Comparison of ENCODE assay signal across 9 mouse cellular contexts in genomic region chr1:69138856-69139518, GRCm38 (mm10). TPM values are rescaled to one million over a fixed set of nuclear protein-coding genes. Genes with fewer than 3 reads are reported as not detected.
DNase-seq lines count a peak whose midpoint lies in the region; ATAC-seq and TF ChIP-seq lines count a peak whose summit lies in the region.
"Had no signal": no experiment of that assay in that cellular context is flagged by ENCODE, and none has a peak within 500 bp of the region (broad histone marks: within the 10 kb centered on the region; RNA-seq: fewer than 3 reads in every experiment).

No protein-coding gene starts in this region.

- no peak overlapping the region for H3K4me2 ChIP-seq in hindbrain, postnatal 0 days (ENCODE audit: low read depth, low read length)
- H3K4me2 ChIP-seq: neural tube, embryonic 13.5 days had no signal

- no peak overlapping the region for H3K9ac ChIP-seq in hindbrain, postnatal 0 days (replicated peaks; ENCODE audit: low read length)
- H3K9ac ChIP-seq: neural tube, embryonic 13.5 days had no signal

- peak; percentile 12 for DNase-seq in thymus, adult 2 months
- DNase-seq in thymus, postnatal 36 days, result no peak
- peak; percentile 18 for DNase-seq in adrenal gland, postnatal 25 days
- peak; percentile 59 for DNase-seq in embryo, embryonic 9.5 days (ENCODE audit: extremely low spot score)
- DNase-seq in hindbrain, postnatal 0 days (ENCODE audit: low spot score), result peak; percentile 93
- peak; percentile 50 for DNase-seq in limb, embryonic 10.5 days (ENCODE audit: low spot score)
- DNase-seq in retina, adult 2 months (ENCODE audit: low read depth, low spot score), result peak; percentile 30
- no peak for DNase-seq in spleen, adult 12 weeks (ENCODE audit: low spot score)

- no peak overlapping the region for H3K27ac ChIP-seq in thymus, adult 2 months (ENCODE audit: control insufficient read depth, insufficient read depth, low read length)
- no peak overlapping the region for H3K27ac ChIP-seq in hindbrain, postnatal 0 days
- H3K27ac ChIP-seq in limb, embryonic 10.5 days, result no peak overlapping the region
- H3K27ac ChIP-seq: neural tube, embryonic 13.5 days had no signal

- ATAC-seq in hindbrain, postnatal 0 days, result no peak

- no peaks in the 10 kb centered on the region for H3K4me1 ChIP-seq in thymus, adult 2 months (replicated peaks; ENCODE audit: control insufficient read depth, insufficient read depth, low read length)
- H3K4me1 ChIP-seq in hindbrain, postnatal 0 days (ENCODE audit: insufficient read depth, low read length), result no peaks in the 10 kb centered on the region
- H3K4me1 ChIP-seq in limb, embryonic 10.5 days, result no peaks in the 10 kb centered on the region
- H3K4me1 ChIP-seq: neural tube, embryonic 13.5 days had no signal

- 37% methylated on average over 4 of the region's 4 CpGs for WGBS in thymus, adult 2 months
- WGBS in hindbrain, postnatal 0 days, result 39% methylated on average over 4 of the region's 4 CpGs
- 44% methylated on average over 4 of the region's 4 CpGs for WGBS in limb, embryonic 10.5 days

- no peaks in the 10 kb centered on the region for H3K27me3 ChIP-seq in thymus, adult 2 months (ENCODE audit: control insufficient read depth, insufficient read depth, low read length)
- H3K27me3 ChIP-seq in hindbrain, postnatal 0 days (ENCODE audit: insufficient read depth, low read length), result no peaks in the 10 kb centered on the region
- H3K27me3 ChIP-seq in limb, embryonic 10.5 days (ENCODE audit: low read depth, poor library complexity, severe bottlenecking), result no peaks in the 10 kb centered on the region
- H3K27me3 ChIP-seq: neural tube, embryonic 13.5 days had no signal

- no peak for TF ChIP-seq CTCF in thymus, adult 2 months (IDR thresholded peaks at IDR 0.05; ENCODE audit: borderline replicate concordance, control insufficient read depth, extremely low read depth, insufficient read depth, low read length, poor library complexity)
- TF ChIP-seq CTCF in hindbrain, postnatal 0 days (IDR thresholded peaks at IDR 0.05; ENCODE audit: low read depth), result peak; percentile 82

- H3K9me3 ChIP-seq in hindbrain, postnatal 0 days (ENCODE audit: low read length), result no peaks in the 10 kb centered on the region
- no peaks in the 10 kb centered on the region for H3K9me3 ChIP-seq in limb, embryonic 10.5 days (replicated peaks)
- H3K9me3 ChIP-seq: neural tube, embryonic 13.5 days had no signal

- TF ChIP-seq POLR2A in thymus, adult 2 months (IDR thresholded peaks at IDR 0.05; ENCODE audit: control insufficient read depth, extremely low read depth, insufficient read depth, low read length, poor library complexity), result no peak

- H3K36me3 ChIP-seq in thymus, adult 2 months (ENCODE audit: control insufficient read depth, insufficient read depth, low read length), result no peaks in the 10 kb centered on the region
- H3K36me3 ChIP-seq in hindbrain, postnatal 0 days (ENCODE audit: insufficient read depth, low read length), result no peaks in the 10 kb centered on the region
- H3K36me3 ChIP-seq in limb, embryonic 10.5 days, result no peaks in the 10 kb centered on the region
- H3K36me3 ChIP-seq: neural tube, embryonic 13.5 days had no signal

- no peak overlapping the region for H3K4me3 ChIP-seq in thymus, adult 2 months (ENCODE audit: control insufficient read depth, insufficient read depth, low read length)
- H3K4me3 ChIP-seq in hindbrain, postnatal 0 days (ENCODE audit: low read length), result no peak overlapping the region
- H3K4me3 ChIP-seq in limb, embryonic 10.5 days, result no peak overlapping the region
- H3K4me3 ChIP-seq: neural tube, embryonic 13.5 days had no signal

RNA-seq across cellular contexts. Expression of gene Erbb4, which starts 31.1 kb away (rescaled TPM):
- polyA plus RNA-seq in thymus, adult 2 months (2012; rRNA removed), result 0.09 TPM in 1 of 2 replicates, not detected in the other
- total RNA-seq in adrenal gland, postnatal 25 days (2021), result 0.81 and 0.94 TPM in 2 replicates
- total RNA-seq in hindbrain, postnatal 0 days (2014; rRNA removed), result 46.4 and 52.8 TPM in 2 replicates
- polyA plus RNA-seq in hindbrain, postnatal 0 days (2015; fragmentation: Nextera tagmentation; extraction: Ambion mirVana), result 13.3 and 13.9 TPM in 2 replicates
- 0.16 TPM in 1 of 2 replicates, not detected in the other for polyA plus RNA-seq in limb, embryonic 10.5 days (2016; fragmentation: Nextera tagmentation; extraction: Ambion mirVana)

Comparison
In these comparisons a context has a peak if more than half of its experiments do, and no peak if none do; other contexts are left out.
1. DNase-seq: peak in thymus, adult 2 months (single experiment), adrenal gland, postnatal 25 days (single experiment), embryo, embryonic 9.5 days (single experiment), hindbrain, postnatal 0 days (single experiment), limb, embryonic 10.5 days (single experiment) and retina, adult 2 months (single experiment); none in thymus, postnatal 36 days (0 of 2) and spleen, adult 12 weeks (single experiment).
2. RNA of gene Erbb4, which starts 31.1 kb away (polyA plus RNA-seq): 13.3 to 13.9 TPM in hindbrain, postnatal 0 days; 0.16 TPM in limb, embryonic 10.5 days and 0.09 TPM in thymus, adult 2 months; every median in the first group is over 10 times any median in the second.